Mouse (Mus musculus) yolk sac, embryonic 10.5 days (tissue): ENCODE results near the gene Polr2f.

Experiments used
- DNase-seq: peaks from one replicate; pipeline ENCODE4 v3.0.0-alpha.2; 2017; ENCODE audit warnings: low spot score

Gene Polr2f

DNA sequence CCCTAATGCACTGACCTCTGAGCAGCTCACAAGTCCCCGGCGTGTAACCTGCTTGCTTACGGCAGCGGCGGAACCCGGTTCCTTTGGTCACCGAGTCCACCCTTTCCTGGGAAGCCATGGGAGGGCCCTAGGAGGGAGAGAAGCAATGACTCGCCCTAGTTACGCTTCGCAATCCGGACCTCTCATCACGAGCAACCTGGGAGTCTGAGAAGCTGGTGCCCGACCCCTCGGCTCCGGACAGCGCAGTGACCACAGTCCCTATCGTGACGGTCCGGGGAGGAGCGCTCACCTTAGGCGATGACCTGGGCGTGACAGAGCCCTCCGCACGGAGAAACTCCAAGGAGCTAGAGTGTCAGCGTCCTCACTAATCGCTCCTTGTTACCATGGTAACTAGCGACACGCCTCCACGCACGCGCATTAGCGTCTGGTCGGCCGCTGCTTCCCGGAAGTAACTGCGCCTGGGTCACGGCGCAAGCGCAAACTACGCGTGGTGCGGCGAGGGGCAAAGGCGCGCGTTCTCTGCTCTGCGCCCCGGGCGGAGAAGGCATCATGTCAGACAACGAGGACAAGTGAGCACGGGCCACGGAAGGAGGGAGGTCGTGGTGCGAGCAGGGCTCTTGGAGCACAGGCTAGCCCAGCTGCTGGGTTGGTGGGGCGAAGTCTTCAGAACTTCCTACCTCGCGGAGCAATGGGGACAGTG is at the start of gene Polr2f, which contains the start of gene 1700088E04Rik:
Polr2f (plus strand) TSS at position 144 of the 700 bp plus-strand sequence.
1700088E04Rik (minus strand) TSS at position 388 of the 700 bp plus-strand sequence.
- DNase-seq: peak; percentile 94

DNA sequence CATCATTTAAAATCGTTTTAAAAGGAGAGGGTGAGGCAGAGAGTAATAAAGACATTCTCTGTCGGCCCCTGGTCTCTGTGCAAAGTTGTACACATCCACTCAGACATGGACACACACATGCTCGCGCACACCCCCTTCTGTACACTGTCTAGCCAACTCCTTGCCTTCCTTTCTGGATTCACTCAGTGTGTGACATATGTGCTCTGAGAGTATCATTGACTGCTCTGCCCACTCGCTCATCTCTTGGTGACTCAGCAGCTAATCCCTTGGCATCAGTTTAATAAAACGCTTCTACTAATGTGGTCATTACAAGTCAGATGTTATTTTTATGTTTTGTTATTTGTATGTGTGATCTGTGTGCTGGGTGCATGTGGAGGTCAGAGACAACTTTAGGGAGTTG is 48.5 kb upstream of the Polr2f start:
- DNase-seq: no peak

DNA sequence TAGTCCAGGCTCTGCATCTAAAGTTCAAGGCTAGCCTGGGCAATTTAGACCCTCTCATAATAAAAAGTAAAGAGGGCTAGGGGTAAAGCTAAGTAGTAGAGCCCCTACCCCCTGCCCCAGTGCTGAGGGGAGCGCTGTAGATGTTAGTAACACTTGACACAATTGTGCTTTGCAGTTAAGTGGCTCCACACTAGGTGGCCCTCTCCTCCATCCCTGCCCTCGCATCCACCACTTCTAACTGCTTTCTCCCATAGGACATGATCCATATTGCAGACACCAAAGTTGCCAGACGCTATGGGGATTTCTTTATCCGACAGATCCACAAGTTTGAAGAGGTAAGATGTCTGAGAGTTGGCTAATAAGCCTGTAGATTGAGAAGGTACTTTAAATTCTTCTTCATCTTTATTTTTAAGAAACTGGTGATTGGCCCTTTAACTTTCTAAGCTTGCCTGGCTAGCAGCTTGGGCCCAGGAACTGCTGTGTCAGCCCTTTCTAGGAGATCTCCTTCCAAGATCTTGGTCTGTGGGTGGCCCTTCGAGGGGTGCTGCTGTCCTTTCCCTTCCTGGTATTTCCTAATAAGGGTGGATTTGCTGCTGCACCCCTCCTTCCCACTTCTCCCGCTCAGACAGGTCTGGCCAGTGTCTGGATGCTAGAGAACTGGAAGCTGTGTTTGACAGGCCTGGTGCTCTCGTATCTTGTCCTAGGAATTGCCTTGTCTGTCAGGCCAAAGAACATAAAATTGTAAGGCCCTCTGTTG is 47.5 kb upstream of the Polr2f start:
- DNase-seq: no peak

DNA sequence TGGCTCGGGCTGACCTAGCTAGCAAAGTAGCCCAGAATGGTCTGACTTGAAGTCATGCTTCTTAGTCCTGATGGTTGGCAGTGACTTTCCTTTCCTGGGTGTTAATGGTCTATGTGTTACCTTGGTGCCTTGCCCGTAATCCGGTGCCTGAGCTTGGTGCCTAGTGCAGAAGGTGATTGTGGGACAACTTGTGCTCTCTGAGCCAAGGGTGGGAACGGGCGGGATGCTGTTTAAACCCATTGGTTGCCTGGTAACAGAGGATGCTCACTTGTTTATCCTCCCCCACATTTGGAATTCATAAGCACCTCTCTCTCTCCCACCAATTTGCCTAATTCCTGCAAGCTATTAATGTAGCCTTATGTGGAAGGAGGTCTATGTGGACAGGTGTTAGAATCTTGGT is 45.3 kb upstream of the Polr2f start:
- DNase-seq: no peak

DNA sequence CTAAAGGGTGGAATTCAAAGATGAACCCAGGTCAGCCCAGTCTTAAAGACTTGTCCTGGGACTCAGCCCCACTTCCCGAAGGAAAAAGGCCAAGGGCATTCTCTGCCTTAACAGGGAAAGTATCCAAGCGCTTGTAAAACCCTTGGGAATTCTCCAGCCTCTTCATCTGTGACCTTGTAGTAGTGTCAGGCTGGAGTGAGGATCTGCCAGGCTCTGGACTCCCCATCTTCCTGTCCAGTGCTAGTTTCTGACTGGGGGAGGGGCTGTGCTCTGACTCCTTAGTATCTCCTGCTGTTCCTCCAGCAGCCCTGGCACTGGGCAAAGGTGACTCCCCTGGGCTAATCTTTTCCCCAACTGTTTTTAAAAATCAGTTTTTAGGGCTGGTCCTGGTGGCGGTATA is 44.3 kb upstream of the Polr2f start:
- no peak for DNase-seq

DNA sequence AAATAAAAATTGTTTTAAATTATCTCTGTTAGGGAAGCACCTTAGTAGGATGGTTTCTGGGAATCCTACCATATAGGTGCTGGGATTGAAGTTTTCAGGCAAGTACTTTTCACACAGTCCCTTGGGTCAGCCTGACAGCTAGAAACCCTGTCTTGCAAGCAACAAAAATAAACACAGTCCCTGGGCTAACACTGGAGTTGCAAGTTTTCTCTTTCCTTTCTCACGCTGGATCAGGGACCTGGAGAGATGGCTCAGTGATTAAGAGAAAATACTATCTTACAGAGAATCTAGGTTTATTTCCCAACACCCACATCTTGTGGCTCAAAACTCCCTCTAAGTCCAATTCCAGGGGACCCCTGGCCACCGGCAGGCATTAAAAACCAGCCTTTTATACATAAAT is 43.7 kb upstream of the Polr2f start:
- no peak for DNase-seq

DNA sequence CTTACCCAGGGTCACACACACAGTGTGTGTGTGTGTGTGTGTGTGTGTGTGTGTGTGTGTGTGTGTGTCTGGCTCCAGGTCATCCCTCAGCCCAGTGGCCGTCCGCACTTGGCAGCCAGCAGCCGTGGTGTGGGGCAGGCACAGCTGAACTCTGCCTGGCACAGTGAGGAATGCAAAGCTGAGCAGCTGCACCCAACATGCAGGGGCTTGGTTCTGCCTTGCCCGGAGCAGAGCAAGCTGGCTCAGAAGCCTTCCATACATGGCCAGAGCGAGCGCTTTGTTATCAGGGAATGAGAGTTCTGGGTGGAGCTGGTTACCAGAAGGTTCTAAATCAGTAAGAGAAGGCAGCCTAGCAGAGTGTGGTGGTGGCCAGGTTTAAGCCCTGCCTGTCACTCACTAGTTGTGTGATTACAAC is 43.2 kb upstream of the Polr2f start:
- DNase-seq: peak; percentile 32

DNA sequence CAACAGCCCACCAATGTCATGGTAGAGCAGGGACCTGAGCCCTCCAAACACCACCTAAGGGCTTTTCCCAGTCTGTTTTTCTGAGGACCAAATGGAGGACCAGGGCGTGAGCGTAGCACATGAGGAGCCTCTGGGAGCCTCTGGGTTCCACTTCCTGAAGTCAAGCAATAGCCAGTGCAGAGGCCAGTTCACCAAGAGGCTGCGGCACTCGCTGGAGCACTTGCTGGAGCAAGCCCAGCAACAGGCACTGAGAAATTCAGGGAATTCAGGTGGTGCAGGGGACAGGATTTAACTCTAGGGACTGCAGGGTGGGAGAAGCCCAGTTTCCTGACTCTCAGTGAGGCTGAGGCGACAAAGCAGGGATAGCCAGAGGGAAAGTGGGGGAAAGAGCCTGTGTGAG is 42.6 kb upstream of the Polr2f start:
- DNase-seq: no peak

DNA sequence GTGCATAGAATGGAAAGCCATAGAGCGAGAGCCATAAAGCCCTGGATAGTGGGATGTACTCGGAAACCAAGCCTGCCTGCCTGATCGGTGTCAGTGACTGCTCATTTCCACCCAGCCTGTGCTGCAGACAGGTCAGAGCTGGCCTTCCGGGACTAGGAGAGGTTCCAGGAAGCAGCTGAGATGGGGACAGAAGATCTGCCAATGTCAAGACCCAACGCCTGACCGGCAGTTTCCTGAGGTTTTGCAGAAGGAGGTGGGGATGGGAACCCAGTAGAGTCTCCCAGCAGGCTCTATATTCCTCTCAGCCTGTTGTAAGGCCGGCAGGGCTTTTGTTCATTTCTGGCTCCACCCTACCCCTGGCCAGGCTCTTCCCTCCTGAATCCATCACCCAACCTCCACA is 41.9 kb upstream of the Polr2f start:
- DNase-seq: no peak

DNA sequence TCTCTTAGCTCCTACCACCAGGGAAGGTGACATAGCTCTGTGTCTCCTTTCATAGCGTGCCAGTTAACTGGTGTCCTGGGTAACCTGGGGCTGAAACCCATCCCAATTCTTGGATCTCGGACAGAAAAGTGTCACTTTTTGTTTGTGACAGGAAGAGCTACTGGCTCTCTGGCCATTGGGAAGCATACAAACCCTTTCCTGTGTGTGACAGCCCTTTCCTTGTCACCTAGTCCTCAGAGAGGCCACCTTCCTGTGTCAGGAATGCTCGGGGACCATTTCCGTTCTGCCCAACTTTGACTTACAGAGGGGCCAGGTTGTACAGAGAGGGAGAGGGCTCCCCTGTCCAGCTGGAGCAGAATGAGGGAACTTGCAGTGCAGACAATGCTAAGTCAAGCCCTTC is 41.4 kb upstream of the Polr2f start:
- DNase-seq: no peak

DNA sequence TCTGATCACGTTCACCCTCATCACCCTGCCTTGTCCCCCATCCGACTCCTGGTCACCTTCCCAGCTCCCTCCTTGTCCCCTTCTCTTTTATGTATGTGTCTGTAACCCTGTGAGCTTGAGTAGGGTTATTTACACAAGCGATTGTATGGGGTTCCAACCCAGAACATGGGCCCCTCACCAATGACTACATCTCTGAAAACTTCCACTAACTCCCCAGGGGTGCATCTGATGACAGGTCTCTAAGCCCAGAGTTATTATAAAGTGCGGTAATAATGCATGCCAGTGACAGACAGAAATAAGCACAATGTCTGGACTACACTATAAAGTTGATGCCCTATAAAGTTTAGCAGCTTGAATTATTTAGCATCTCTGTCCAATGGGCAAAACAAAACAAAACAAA is 40.4 kb upstream of the Polr2f start:
- no peak for DNase-seq

DNA sequence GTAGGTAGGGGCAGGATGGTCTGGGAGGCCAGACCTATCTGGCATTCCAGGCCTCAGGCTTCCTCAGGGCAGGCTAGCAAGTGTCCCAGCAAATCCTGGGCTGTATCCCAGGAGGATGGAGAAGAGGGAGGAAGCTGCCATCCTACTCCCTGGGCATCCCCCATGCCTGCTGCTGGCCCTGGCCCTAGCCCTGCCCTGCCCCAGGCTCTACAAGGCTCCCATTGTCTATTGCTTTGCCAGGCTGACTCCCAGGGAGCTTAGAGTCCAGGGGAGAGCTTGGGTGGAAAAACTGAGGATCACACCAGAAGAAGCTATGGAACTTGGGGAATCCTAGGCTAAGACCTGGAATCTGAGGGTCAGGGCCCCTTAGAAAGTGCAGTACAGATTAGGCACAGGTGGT is 39.3 kb upstream of the Polr2f start:
- no peak for DNase-seq

DNA sequence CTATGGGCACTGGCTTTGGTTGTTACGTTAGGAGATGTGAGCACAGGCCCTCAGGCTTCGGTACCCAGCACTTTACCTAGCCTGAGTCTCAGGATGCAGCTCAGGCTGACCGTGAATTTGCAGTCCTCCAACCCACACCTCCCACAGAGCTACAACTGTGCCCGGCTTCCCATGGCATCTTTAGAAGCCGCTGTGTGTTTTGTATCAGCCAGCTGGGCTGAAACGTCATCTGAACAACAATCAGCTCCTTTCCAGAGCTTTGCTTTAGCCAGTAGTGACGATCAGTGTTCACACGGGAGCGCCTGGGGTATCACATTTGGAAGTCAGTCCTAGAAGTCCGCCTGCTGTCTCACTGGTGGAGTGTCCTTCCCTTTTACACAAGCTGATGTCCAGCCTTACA is 37.5 kb upstream of the Polr2f start:
- no peak for DNase-seq

DNA sequence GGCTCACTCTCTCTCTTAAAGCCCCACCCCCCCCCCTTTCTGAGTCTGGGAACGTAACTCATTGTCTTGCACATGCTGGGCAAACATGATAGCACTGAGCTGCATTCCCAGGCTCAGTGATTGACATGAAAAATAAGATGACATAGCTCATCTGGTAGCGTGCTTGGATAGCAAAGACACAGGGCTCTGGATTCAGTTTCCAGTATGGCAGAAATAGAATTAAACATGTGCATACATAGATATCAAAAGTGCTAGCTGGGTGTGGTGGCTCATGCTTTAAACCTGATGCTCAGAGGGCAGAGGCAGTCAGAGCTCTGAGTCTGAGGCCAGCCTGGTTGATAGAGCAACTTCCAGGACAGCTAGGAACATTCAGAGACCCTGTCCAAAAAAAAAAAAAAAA is 35.0 kb upstream of the Polr2f start:
- no peak for DNase-seq

DNA sequence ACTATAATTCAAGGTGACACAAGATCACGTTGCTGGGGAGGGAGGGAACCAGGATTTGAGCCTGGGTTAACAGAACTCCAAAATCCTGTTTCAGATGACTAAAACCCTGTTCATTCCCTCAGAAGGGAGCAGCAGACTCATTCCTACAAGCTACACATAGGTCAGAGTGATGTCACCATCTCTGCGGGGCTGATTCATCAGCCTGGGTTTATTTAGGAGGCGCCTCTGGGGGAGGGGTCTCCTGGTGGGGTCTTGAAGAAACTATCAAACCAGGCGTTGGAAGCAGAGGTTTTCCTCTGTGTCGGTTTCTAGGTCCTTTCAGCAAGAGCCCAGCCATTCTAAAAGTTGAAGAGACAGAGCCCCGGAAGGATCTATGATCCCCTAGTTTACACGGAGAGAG is 32.8 kb upstream of the Polr2f start:
- DNase-seq: no peak

DNA sequence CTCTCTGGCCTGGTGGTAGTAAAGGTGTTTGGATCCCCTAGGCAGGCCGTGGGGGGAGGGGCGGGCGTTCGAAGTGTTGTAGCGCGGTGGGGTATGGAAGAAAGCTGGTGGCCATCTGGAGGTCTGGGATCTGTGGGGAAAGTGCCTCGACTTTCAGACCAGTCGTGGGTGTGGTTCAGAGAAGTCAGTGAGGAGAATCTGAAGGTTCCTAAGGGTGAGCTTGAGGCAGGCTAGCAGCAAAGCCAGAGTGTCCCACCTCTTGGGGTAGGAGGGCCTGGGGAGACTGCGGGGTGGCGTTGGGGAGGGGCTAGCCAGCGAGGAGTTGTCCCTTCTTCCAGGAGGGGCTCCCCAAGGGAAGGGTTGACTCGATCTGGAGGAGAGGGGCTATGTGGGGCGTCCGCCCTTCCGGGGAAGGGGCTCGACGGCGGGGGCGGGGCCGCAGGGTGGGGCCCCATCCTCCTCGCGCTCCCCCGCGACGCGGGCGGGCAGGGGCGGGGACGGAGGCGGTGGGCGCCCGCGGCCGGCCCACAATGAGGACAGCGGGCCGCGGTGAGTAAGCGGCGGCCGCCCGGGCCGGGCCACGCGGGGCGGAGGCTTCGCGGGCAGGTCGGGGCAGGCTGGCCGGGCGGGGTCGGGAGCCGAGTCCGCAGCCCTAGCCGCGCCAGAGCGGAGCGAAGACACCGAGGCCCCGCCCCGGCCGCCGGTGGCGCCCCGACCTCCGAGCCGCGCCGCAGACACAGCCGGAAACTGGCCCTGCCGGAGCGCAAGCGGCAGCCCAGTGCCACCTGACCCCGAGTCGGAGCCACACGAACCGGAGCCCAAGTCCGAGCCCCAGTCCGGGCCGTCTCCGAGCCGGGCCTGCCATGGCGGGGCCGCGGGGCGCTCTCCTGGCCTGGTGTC is 32.1 kb upstream of the Polr2f start, which contains the start of gene Micall1:
Micall1 (plus strand) TSS at position 478 of the 900 bp plus-strand sequence.
- DNase-seq: peak; percentile 72

DNA sequence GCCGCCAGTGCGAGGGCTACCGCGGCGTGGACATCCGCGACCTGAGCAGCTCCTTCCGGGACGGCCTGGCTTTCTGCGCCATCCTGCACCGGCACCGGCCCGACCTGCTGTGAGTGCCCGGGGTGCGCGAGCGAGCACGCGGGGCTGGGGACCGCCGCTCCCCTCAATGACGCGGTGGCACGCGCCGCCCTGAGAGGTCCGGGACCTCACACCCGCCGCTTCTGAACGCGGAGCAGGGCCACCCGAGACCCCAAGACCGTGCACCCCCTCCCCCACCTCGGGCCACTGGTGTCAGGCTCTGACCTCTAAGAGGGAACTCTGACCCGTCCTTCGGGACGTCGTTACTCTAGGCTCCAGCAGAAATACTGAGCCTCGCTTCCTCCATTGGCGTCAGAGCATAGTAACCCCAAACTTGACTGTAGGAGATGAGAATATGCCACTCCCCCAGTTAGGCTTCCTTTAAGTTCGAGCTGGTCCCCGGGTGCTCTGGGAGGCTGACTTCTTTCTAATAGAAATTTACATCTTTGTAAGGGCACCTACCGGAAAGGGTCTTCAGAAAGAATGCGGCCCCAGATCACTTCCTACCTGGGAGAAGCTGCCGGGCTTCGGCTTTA is 31.4 kb upstream of the Polr2f start:
- DNase-seq: no peak

DNA sequence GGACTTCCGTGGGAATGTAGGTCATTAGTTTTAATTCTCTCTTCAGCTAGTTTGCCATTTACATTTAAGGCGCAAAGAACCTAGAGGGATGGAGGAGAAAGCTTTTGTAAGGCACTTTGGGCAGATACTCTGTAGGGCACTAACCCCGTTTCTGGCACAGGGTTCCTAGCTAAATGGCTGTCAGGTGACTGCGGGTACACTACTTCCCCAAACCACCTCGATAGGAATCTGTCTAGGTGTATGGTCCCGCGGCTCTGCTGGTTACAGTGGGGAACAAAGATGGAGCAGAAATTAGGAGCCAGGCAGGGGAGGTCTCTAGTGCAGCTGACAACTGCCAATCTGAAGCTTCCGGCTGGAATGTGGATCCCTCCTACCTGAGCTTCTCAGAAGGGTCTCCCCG is 30.8 kb upstream of the Polr2f start:
- DNase-seq: no peak

DNA sequence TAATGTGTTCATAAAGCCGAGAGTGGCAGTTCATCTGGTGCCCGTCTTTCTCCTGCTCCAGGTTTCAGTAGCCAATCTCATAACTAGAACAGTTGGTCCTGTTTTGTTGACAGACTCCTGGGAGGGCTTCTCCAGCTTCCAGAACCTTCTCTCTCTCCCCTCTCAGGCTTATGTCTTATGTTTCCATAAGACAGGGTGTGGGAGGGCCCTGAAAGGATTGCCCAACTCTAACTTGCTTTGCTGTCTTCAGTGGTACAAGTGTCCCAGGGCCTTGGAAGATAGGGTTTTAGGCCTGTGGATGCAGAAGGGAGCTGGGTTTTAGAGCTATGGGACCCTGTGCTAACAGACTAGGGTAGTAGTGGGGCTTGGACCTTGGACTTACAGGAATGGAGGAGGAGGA is 30.3 kb upstream of the Polr2f start:
- DNase-seq: no peak

DNA sequence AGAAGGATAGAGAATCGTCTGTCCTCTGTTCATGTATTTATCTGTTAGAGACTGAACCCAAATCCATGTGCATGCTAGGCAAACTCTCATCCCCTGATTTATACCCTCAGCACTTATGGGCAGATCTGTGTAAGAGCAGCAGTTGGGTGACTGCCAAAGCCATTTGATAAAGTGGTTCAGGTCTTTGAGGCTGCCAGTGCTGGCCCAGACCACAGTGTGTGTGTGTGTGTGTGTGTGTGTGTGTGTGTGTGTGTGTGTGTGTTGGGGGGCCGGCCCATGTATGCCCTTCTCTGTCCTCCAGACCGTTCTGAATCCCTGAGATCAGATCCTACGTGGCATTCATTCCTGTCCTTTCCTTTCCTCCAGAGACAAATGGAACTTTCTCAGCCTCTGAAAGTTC is 29.0 kb upstream of the Polr2f start:
- no peak for DNase-seq

DNA sequence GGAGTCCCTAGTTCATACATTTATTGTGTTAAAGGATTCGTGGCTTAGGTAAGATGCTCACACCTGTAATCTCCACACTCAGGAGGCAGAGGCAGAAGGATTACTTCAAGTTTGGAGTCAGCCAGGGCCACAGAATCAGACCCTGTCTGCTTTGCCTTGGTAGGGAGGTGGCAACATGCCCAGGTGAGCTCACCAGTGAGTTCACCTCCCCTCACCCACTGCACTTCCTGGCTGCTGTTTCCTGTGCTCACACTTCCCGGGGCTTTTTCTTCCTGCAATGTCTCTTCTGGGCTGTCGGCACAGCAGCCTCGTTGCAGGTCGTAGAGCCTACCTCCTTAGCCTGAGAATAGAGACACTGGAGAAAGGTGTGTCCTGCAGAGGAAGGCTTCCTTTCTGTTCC is 25.5 kb upstream of the Polr2f start:
- no peak for DNase-seq

DNA sequence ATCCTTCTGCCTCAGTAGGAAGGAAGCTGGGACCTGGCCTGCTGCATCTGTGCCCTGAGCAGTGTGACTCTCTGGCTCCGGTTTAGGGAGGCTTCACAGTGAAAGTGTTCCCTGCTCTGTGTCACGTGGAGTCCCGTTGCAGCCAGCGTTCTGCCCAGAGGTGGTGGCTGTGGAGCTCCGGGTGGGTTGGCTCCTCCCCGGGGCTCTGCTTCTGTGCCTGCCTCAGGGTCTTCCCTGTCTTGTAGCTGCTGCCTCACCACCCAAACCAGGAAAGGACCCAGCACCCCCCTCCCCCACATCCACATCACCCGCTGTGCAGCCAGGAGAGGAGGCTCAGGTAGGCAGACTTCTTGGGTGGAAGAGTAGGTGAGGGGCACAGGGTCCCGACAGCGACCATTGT is 21.3 kb upstream of the Polr2f start:
- no peak for DNase-seq
